Mouse (Mus musculus) heart, embryonic 11.5 days (tissue): ENCODE measurements around the gene Srrm1. TPM values are rescaled to one million over a fixed set of nuclear protein-coding genes. Genes with fewer than 3 reads are reported as not detected.
A peak's percentile ranks its signal among the peaks of the same experiment; 100 is the strongest.

ENCODE experiments used
- ATAC-seq: fragments of 200-750 bp; cut with Nextera tagmentation; replicated peaks from 2 replicates; pipeline ENCODE4 v1.8.0; 2017; ENCODE audit warnings: moderate library complexity; ENCODE audit not compliant: insufficient number of reproducible peaks, low FRiP score, low TSS enrichment
- H3K27ac ChIP-seq: fragments of 300-500 bp; sonication (generic); 2 replicates; pipeline ENCODE4 v1.5.1; 2014; ENCODE audit warnings: mild to moderate bottlenecking, low read depth, low read length
- H3K27me3 ChIP-seq: fragments of 300-500 bp; sonication (generic); 2 replicates; pipeline ENCODE4 v1.6.1; 2014; ENCODE audit warnings: mild to moderate bottlenecking, low read length, mixed read lengths; ENCODE audit not compliant: control insufficient read depth, insufficient read depth
- H3K36me3 ChIP-seq: fragments of 300-500 bp; sonication (generic); 2 replicates; pipeline ENCODE4 v1.6.1; 2014; ENCODE audit warnings: mild to moderate bottlenecking, low read length, moderate library complexity, mixed read lengths; ENCODE audit not compliant: control insufficient read depth, insufficient read depth
- H3K4me1 ChIP-seq: fragments of 300-500 bp; sonication (generic); 2 replicates; pipeline ENCODE4 v1.6.1; 2014; ENCODE audit warnings: low read length; ENCODE audit not compliant: control insufficient read depth, insufficient read depth
- H3K4me2 ChIP-seq: fragments of 300-500 bp; sonication (generic); 2 replicates; pipeline ENCODE4 v1.6.1; 2014; ENCODE audit warnings: mild to moderate bottlenecking, moderate library complexity
- H3K4me3 ChIP-seq: fragments of 300-500 bp; sonication (generic); 2 replicates; pipeline ENCODE4 v1.5.1; 2014; ENCODE audit warnings: low read depth, low read length
- H3K9ac ChIP-seq: fragments of 300-500 bp; sonication (generic); 2 replicates; pipeline ENCODE4 v1.6.1; 2014; ENCODE audit warnings: mild to moderate bottlenecking, low read depth, low read length, moderate library complexity
- H3K9me3 ChIP-seq: fragments of 300-500 bp; sonication (generic); replicated peaks from 2 replicates; pipeline ENCODE4 v1.6.1; 2016; ENCODE audit warnings: low read length; ENCODE audit not compliant: control insufficient read depth
- WGBS: fragments of 180-500 bp; shearing (Covaris S2); extraction: QIAGEN DNeasy Blood & Tissue Kit; methylation state at CpG from one replicate; pipeline ENCODE4 v1.1.7; 2014; ENCODE audit not compliant: insufficient replicate concordance; 5-methylcytosine and 5-hydroxymethylcytosine counted together
- polyA plus RNA-seq: library from polyadenylated mRNA; unstranded; fragments of >200 nt; fragmentation: Nextera tagmentation; extraction: Ambion mirVana; gene quantifications from 2 replicates; pipeline ENCODE4 v1.2.1, GENCODE M21; 2014

Srrm1 gene
- polyA plus RNA-seq, 1 experiment from 2014 or later = 183 TPM

DNA sequence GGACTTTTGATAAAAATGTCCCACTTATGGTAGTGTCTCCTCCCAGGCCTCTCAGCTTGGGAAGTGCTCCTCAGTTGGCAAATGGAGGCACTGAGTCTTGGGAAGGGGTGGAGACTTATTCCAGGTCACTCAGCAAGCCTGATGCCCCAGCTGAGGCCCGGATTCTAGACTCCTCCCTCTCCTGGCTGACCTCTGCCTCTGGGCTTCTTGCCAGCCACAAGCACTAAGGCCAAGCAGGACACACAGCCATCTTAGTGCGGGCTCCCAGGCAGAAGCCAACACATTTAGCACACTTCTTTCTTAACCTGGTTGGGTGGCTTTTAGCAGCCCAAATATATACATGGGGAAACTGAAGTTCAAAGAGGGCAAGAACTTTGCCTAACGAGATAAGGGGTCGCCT lies 46.6 kb downstream of the Srrm1 start:
- Histone ChIP-seq H3K4me3 (no peak overlapping the region), H3K27ac (no peak overlapping the region), H3K4me1 (peaks cover 27% of the 10 kb centered on the region), H3K27me3 (no peaks in the 10 kb centered on the region), H3K9ac (no peak overlapping the region), H3K36me3 (no peaks in the 10 kb centered on the region), H3K4me2 (no peak overlapping the region), H3K9me3 (no peaks in the 10 kb centered on the region)
- WGBS = 58% methylated on average over 4 of the region's 4 CpGs
- ATAC-seq = no peak

- Histone ChIP-seq H3K27me3 (no peaks in the 10 kb centered on the region), H3K4me3 (no peak overlapping the region), H3K9ac (no peak overlapping the region), H3K27ac (no peak overlapping the region), H3K4me2 (no peak overlapping the region), H3K36me3 (no peaks in the 10 kb centered on the region), H3K4me1 (peaks cover 21% of the 10 kb centered on the region), H3K9me3 (no peaks in the 10 kb centered on the region)
- no peak for ATAC-seq
- 86% methylated on average over 10 of the region's 10 CpGs for WGBS
Measured at GRCm38 (mm10) chr4:135302261-135302660, 50.9 kb downstream of the Srrm1 start.

DNA sequence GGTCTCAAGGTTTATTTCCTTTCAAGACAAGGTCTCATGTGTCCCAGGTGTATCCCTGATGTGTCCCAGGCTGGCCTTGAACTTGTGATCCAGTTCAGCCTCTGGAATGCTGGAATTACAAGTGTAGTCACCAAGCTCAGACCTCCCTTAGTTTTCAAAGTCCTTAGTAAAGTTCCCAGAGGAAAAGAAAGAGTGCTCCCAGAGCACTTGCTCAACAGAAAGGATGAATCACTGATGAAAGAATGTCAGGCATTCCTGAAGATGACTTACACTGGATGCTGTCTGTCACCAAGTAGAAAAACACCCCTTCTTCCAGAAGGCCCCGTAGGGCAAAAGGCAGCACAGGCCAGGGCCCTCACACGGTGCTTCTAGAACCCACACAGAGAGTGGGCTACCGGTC lies 52.0 kb downstream of the Srrm1 start:
- 37% methylated on average over 3 of the region's 3 CpGs for WGBS
- Histone ChIP-seq H3K27ac (no peak overlapping the region), H3K4me2 (no peak overlapping the region)

DNA sequence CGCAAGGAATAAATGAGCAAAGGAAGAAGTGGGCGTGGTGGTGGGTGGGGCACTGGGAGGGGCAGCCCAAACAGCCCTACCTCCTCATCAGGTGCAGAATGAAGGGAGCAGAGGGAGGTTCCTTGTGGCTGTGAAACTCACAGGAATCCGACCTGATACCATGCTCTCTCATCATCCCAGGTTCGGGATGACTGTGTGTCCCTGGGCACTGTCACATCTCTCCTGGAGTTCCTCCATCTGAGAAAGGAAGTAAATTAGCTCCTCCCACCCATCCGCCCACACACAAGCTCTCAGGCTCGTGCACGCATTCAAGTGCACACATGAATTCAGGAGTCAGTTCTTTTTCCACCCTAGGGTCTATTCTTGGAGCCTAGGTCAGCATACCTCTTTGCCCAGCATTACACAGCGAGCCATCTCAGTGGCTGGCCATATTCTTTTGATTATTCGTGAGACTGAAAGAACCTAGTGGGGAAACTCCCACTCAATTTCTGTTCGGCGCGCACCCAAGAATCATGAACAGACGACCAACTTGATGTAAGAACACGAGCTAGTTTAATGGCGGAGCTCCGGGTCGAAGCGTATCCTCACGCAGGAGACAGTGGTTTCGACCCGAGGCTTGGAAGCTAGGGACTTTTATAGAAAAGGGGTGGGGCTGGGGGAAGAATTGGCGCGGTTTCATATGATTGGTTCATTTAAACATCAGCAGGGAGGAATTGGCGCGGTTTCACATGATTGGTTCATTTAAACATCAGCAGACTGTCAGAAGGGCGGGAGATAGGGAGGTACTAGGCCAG lies 52.7 kb downstream of the Srrm1 start:
- Histone ChIP-seq H3K27me3 (no peaks in the 10 kb centered on the region), H3K27ac (no peak overlapping the region), H3K36me3 (no peaks in the 10 kb centered on the region), H3K9ac (no peak overlapping the region), H3K4me3 (no peak overlapping the region), H3K9me3 (no peaks in the 10 kb centered on the region), H3K4me2 (no peak overlapping the region), H3K4me1 (peaks cover 13% of the 10 kb centered on the region)
- 88% methylated on average over 26 of the region's 26 CpGs for WGBS
- ATAC-seq = no peak

More for the DNA sequence above, 52.0 kb downstream of the Srrm1 start:
- Histone ChIP-seq H3K27me3 (no peaks in the 10 kb centered on the region), H3K4me3 (no peak overlapping the region), H3K4me1 (peaks cover 13% of the 10 kb centered on the region), H3K36me3 (no peaks in the 10 kb centered on the region), H3K9me3 (no peaks in the 10 kb centered on the region), H3K9ac (no peak overlapping the region)
- ATAC-seq = no peak

DNA sequence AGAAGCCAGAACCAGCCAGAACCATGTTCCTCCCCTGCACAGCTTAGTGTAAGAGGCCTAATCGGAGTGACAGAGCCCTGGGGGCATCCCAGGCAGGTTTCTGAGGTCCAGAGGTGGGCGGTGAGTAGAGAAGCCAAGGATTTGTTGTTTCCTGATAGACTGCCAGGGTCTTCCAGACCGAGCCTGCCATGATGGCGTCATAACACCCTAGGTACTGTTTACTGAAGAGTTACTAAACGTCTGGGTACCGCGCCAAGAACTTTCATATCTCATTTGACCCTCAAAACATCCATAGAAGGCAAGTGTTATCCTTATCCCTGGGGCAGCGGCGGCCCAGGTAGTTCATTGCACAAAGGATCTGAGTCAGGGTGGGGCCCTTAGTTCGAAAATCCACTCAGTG lies 54.4 kb downstream of the Srrm1 start:
- ATAC-seq = no peak
- Histone ChIP-seq H3K27ac (peak overlapping the region; percentile 65), H3K9ac (peak overlapping the region; percentile 58; the same call in 1 of the 2 replicates), H3K4me3 (no peak overlapping the region), H3K36me3 (no peaks in the 10 kb centered on the region), H3K27me3 (no peaks in the 10 kb centered on the region), H3K9me3 (no peaks in the 10 kb centered on the region), H3K4me1 (peaks cover 13% of the 10 kb centered on the region), H3K4me2 (no peak overlapping the region)
- whole genome bisulfite sequencing = 86% methylated on average over 10 of the region's 10 CpGs

DNA sequence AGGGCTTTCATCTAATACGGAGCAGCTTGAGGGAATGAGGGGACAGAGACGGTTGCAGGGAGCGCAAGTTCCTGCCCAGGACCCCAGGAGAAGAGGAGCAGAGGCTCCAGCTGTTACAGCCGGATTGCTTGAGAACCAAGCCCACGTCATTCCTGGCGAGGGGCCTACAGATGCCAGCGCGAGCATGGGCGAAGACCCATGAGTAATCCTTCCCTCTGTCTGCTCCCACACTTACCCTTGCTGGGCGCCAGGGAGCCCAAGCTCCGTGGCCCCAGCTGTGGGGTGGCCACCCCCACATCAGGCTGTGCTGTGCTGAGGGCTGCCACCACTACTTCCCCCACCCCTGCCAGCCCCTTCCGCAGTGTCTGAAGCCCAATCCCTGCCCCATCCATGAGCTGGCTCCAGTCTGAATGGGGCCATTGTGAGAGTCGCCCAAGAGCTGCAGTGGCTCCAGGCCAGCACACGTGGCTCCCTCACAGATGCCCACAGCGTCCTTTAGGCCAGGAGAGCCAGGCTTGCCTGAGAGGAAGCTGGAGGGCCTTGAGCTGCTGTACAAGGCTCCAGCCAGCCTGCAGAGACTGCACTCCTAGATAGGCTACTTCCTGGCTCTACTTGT lies 55.1 kb downstream of the Srrm1 start:
- ATAC-seq = peak; percentile 32; the same call in 1 of the 2 replicates
- peaks cover 13% of the 10 kb centered on the region for H3K4me1 ChIP-seq
- no peaks in the 10 kb centered on the region for H3K9me3 ChIP-seq
- no peak overlapping the region for H3K4me2 ChIP-seq
- H3K27me3 ChIP-seq = no peaks in the 10 kb centered on the region
- peak overlapping the region; percentile 58; the same call in 1 of the 2 replicates for H3K9ac ChIP-seq
- 63% methylated on average over 15 of the region's 15 CpGs for WGBS
- no peak overlapping the region for H3K4me3 ChIP-seq
- peak overlapping the region; percentile 65 for H3K27ac ChIP-seq
- H3K36me3 ChIP-seq = no peaks in the 10 kb centered on the region

- Histone ChIP-seq H3K27ac (no peak overlapping the region), H3K4me1 (peaks cover 20% of the 10 kb centered on the region), H3K9me3 (no peaks in the 10 kb centered on the region), H3K4me3 (no peak overlapping the region), H3K4me2 (no peak overlapping the region), H3K27me3 (no peaks in the 10 kb centered on the region), H3K9ac (no peak overlapping the region), H3K36me3 (no peaks in the 10 kb centered on the region)
- ATAC-seq = no peak
- 76% methylated on average over 7 of the region's 7 CpGs for WGBS
Measured at GRCm38 (mm10) chr4:135297146-135297545, 56.0 kb downstream of the Srrm1 start.

- Histone ChIP-seq H3K9me3 (no peaks in the 10 kb centered on the region), H3K27me3 (no peaks in the 10 kb centered on the region), H3K4me1 (peaks cover 25% of the 10 kb centered on the region), H3K9ac (no peak overlapping the region), H3K27ac (no peak overlapping the region), H3K4me2 (no peak overlapping the region), H3K4me3 (no peak overlapping the region), H3K36me3 (no peaks in the 10 kb centered on the region)
- no peak for ATAC-seq
Measured at GRCm38 (mm10) chr4:135296565-135296964, 56.6 kb downstream of the Srrm1 start.

DNA sequence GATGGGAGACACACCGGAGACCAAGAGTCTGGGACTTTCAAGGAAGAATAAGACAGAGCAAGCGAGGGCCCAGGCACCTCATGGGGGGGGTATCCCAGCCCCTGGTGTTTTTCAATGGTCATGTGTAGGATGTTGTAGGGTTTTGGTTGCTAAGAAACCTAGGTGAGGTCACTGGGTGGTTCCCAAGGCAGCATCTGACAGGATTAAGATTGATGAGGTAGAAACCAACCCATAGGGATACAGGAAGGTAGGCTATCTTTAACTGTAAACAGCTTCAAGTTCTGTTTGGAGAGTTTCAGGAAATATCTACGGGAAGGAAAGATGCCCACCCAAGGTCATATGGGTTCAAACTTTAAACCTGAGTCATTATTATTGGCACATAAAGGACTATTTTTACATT lies 59.3 kb downstream of the Srrm1 start:
- Histone ChIP-seq H3K4me1 (peaks cover 21% of the 10 kb centered on the region), H3K4me2 (no peak overlapping the region), H3K27me3 (no peaks in the 10 kb centered on the region), H3K36me3 (no peaks in the 10 kb centered on the region), H3K27ac (no peak overlapping the region), H3K9ac (no peak overlapping the region), H3K4me3 (no peak overlapping the region), H3K9me3 (no peaks in the 10 kb centered on the region)
- no peak for ATAC-seq
- WGBS = 71% methylated on average over 3 of the region's 3 CpGs
